Mouse (Mus musculus) MEL (cell line): Measurements from ENCODE around the gene Ppm1d.

ENCODE experiments used
- CHD1 ChIP-seq: IDR thresholded peaks from 2 replicates; pipeline ENCODE4 v1.6.1; 2012; ENCODE audit warnings: low read depth, mild to moderate bottlenecking, inconsistent platforms, low read length, improper control_type of control experiment
- CTCF ChIP-seq, 3 experiments: IDR thresholded peaks in 2 of 3; conservative IDR thresholded peaks in 1 of 3; 2 replicates each; pipeline ENCODE4 v1.5.1; 2011 to 2012; ENCODE audit warnings: low read length in 3 of 3, low read depth in 2 of 3, mild to moderate bottlenecking in 2 of 3, improper control_type of control experiment in 1 of 3, inconsistent platforms in 1 of 3, mixed read lengths in 1 of 3, moderate library complexity in 1 of 3; ENCODE audit not compliant: control insufficient read depth in 1 of 3, insufficient read depth in 1 of 3, poor library complexity in 1 of 3, severe bottlenecking in 1 of 3
- GATA1 ChIP-seq: IDR thresholded peaks from 2 replicates; pipeline ENCODE4 v1.6.1; 2011; ENCODE audit warnings: low read depth, low read length, improper control_type of control experiment
- POLR2A ChIP-seq, 2 experiments: IDR thresholded peaks; 2 replicates each; pipeline ENCODE4 v1.6.1; 2011 to 2012; ENCODE audit warnings: low read length in 2 of 2, mild to moderate bottlenecking in 2 of 2, control low read depth in 1 of 2, improper control_type of control experiment in 1 of 2, low read depth in 1 of 2, moderate library complexity in 1 of 2; ENCODE audit not compliant: control insufficient read depth in 1 of 2, insufficient read depth in 1 of 2, poor library complexity in 1 of 2
- RCOR1 ChIP-seq: IDR thresholded peaks from 2 replicates; pipeline ENCODE4 v1.6.1; 2012; ENCODE audit warnings: low read depth, mild to moderate bottlenecking, inconsistent platforms, low read length, improper control_type of control experiment
- TBP ChIP-seq: IDR thresholded peaks from 2 replicates; pipeline ENCODE4 v1.8.0; 2011; ENCODE audit warnings: low read depth, low read length, improper control_type of control experiment
- TCF12 ChIP-seq: IDR thresholded peaks from 2 replicates; pipeline ENCODE4 v1.6.1; 2014; ENCODE audit warnings: low read depth, mild to moderate bottlenecking, inconsistent platforms, low read length, improper control_type of control experiment, moderate library complexity
- ZKSCAN1 ChIP-seq: IDR thresholded peaks from 2 replicates; pipeline ENCODE4 v1.6.1; 2012; ENCODE audit warnings: low read depth, mild to moderate bottlenecking, inconsistent platforms, low read length, improper control_type of control experiment, moderate library complexity
- ZNF384 ChIP-seq: IDR thresholded peaks from 2 replicates; pipeline ENCODE4 v1.6.1; 2012; ENCODE audit warnings: low read depth, mild to moderate bottlenecking, inconsistent platforms, low read length, improper control_type of control experiment

- TF ChIP-seq CHD1 (no peak), CTCF (IDR thresholded peaks at IDR 0.05 in 2 of 3, conservative IDR thresholded peaks at IDR 0.05 in 1 of 3; ENCODE audit: control insufficient read depth in 1 of 3, insufficient read depth in 1 of 3, low read depth in 2 of 3, low read length in 3 of 3, poor library complexity in 1 of 3, severe bottlenecking in 1 of 3) (no peak), POLR2A (IDR thresholded peaks at IDR 0.05; ENCODE audit: control insufficient read depth in 1 of 2, insufficient read depth in 1 of 2, low read depth in 1 of 2, low read length in 2 of 2, poor library complexity in 1 of 2) (no peak), ZNF384 (no peak), TBP (no peak), TCF12 (no peak), ZKSCAN1 (no peak), GATA1 (no peak), RCOR1 (no peak)
Observed at GRCm38 (mm10) chr11:85393990-85394389, 82.9 kb downstream of the Ppm1d start.
